Mouse (Mus musculus): ENCODE results near the gene Agtpbp1. TPM values are rescaled to one million over a fixed set of nuclear protein-coding genes. Genes with fewer than 3 reads are reported as not detected.

Agtpbp1 gene
- total RNA-seq, 1 experiment = 25.0 TPM

- Histone ChIP-seq H3K4me3 (ENCODE audit: insufficient read depth in 1 of 2, low read depth in 1 of 2, low read length in 2 of 2, poor library complexity in 1 of 2, severe bottlenecking in 1 of 2) (peak overlapping the region in 1 of 2 experiments; percentile 19; a peak in 1 of 4 replicates), H3K4me1 (ENCODE audit: control insufficient read depth in 2 of 2, insufficient read depth in 2 of 2, low read length in 2 of 2, poor library complexity in 1 of 2) (no peaks in the 10 kb centered on the region), H3K27ac (ENCODE audit: insufficient read depth, low read depth, low read length, poor library complexity, severe bottlenecking) (no peak overlapping the region), H3K9ac (ENCODE audit: insufficient read depth, low read depth, low read length, poor library complexity, severe bottlenecking) (no peak overlapping the region), H3K9me3 (ENCODE audit: control insufficient read depth, insufficient read depth, low read depth, low read length) (no peaks in the 10 kb centered on the region), H3K36me3 (ENCODE audit: control insufficient read depth, insufficient read depth, low read length, poor library complexity, severe bottlenecking) (no peaks in the 10 kb centered on the region)
- no peak for DNase-seq (ENCODE audit: low read depth, low spot score)
- in situ Hi-C loops (cut with MboI; ENCODE audit: low sequenced_read_pairs in 2 of 2, unreplicated experiment in 2 of 2) = no loop called here
- TF ChIP-seq HCFC1 (IDR thresholded peaks at IDR 0.05; ENCODE audit: borderline replicate concordance, insufficient read depth, low read length) (no peak), CHD2 (IDR thresholded peaks at IDR 0.05; ENCODE audit: low read depth, low read length) (no peak), ZNF384 (IDR thresholded peaks at IDR 0.05; ENCODE audit: low read depth, low read length) (no peak), ZC3H11A (IDR thresholded peaks at IDR 0.05; ENCODE audit: borderline replicate concordance, low read depth, low read length) (no peak), MAFK (IDR thresholded peaks at IDR 0.05; ENCODE audit: insufficient read depth, low read depth, low read length) (no peak)
These were observed 153.7 kb downstream of the Agtpbp1 start for GRCm38 (mm10) chr13:59431124-59431864.

DNA sequence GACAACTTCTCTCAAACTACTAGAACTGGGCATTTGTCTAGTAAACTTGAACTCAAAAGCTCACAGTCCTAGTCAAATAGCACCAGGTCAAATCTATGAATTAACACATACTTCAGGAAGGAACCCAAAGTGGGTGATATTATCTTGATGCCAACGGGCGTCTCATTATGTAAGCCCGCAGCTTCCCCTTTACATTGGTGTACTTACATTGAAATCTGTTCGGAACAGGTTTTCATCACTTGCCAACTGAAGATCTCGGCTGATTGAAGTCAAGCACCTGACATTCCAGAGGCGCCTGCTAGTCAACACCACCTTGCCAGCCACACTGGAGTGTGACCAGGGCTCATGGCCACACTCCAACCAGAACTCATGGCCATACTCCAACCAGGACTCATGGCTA is 155.7 kb downstream of the Agtpbp1 start:
- Histone ChIP-seq H3K4me3 (ENCODE audit: insufficient read depth in 1 of 2, low read depth in 1 of 2, low read length in 2 of 2, poor library complexity in 1 of 2, severe bottlenecking in 1 of 2) (no peak overlapping the region), H3K9me3 (ENCODE audit: control insufficient read depth, insufficient read depth, low read depth, low read length) (no peaks in the 10 kb centered on the region), H3K36me3 (ENCODE audit: control insufficient read depth, insufficient read depth, low read length, poor library complexity, severe bottlenecking) (no peaks in the 10 kb centered on the region), H3K27ac (ENCODE audit: insufficient read depth, low read depth, low read length, poor library complexity, severe bottlenecking) (no peak overlapping the region), H3K9ac (ENCODE audit: insufficient read depth, low read depth, low read length, poor library complexity, severe bottlenecking) (no peak overlapping the region), H3K4me1 (ENCODE audit: control insufficient read depth in 2 of 2, insufficient read depth in 2 of 2, low read length in 2 of 2, poor library complexity in 1 of 2) (no peaks in the 10 kb centered on the region)
- in situ Hi-C loops (cut with MboI; ENCODE audit: low sequenced_read_pairs in 2 of 2, unreplicated experiment in 2 of 2) = no loop called here
- TF ChIP-seq CHD2 (IDR thresholded peaks at IDR 0.05; ENCODE audit: low read depth, low read length) (no peak), HCFC1 (IDR thresholded peaks at IDR 0.05; ENCODE audit: borderline replicate concordance, insufficient read depth, low read length) (no peak), MAFK (IDR thresholded peaks at IDR 0.05; ENCODE audit: insufficient read depth, low read depth, low read length) (no peak), ZC3H11A (IDR thresholded peaks at IDR 0.05; ENCODE audit: borderline replicate concordance, low read depth, low read length) (no peak), ZNF384 (IDR thresholded peaks at IDR 0.05; ENCODE audit: low read depth, low read length) (no peak)
- no peak for DNase-seq (ENCODE audit: low read depth, low spot score)

DNA sequence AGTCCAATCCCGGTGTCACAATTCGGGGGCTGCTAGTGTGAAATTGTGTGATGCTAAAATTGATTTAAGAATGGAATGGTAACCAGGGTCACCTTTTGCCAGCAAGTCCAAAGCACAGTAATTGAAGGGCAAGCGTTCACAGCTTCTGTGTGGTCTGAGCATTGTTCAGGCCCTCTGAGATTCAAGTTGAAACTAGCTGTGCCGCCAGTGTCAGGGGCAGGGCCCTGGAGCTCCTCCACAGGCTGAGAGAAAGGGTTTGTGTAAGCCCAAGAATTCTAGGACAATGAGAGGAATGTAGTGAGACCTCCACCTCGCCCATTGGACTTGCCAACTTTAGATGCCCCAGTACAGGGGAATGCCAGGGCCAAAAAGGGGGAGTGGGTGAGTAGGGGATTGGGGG is 161.2 kb downstream of the Agtpbp1 start:
- Histone ChIP-seq H3K9me3 (ENCODE audit: control insufficient read depth, insufficient read depth, low read depth, low read length) (no peaks in the 10 kb centered on the region), H3K9ac (ENCODE audit: insufficient read depth, low read depth, low read length, poor library complexity, severe bottlenecking) (no peak overlapping the region), H3K4me1 (ENCODE audit: control insufficient read depth in 2 of 2, insufficient read depth in 2 of 2, low read length in 2 of 2, poor library complexity in 1 of 2) (no peaks in the 10 kb centered on the region; a peak in 1 of 4 replicates), H3K27ac (ENCODE audit: insufficient read depth, low read depth, low read length, poor library complexity, severe bottlenecking) (no peak overlapping the region), H3K4me3 (ENCODE audit: insufficient read depth in 1 of 2, low read depth in 1 of 2, low read length in 2 of 2, poor library complexity in 1 of 2, severe bottlenecking in 1 of 2) (no peak overlapping the region), H3K36me3 (ENCODE audit: control insufficient read depth, insufficient read depth, low read length, poor library complexity, severe bottlenecking) (no peaks in the 10 kb centered on the region)
- in situ Hi-C loops (cut with MboI; ENCODE audit: low sequenced_read_pairs in 2 of 2, unreplicated experiment in 2 of 2) = no loop called here
- peak; percentile 33 for DNase-seq (ENCODE audit: low read depth, low spot score)
- TF ChIP-seq ZNF384 (IDR thresholded peaks at IDR 0.05; ENCODE audit: low read depth, low read length) = no peak
- TF ChIP-seq CHD2 (IDR thresholded peaks at IDR 0.05; ENCODE audit: low read depth, low read length) = no peak
- TF ChIP-seq MAFK (IDR thresholded peaks at IDR 0.05; ENCODE audit: insufficient read depth, low read depth, low read length) = no peak
- TF ChIP-seq HCFC1 (IDR thresholded peaks at IDR 0.05; ENCODE audit: borderline replicate concordance, insufficient read depth, low read length) = no peak
- TF ChIP-seq ZC3H11A (IDR thresholded peaks at IDR 0.05; ENCODE audit: borderline replicate concordance, low read depth, low read length) = no peak

DNA sequence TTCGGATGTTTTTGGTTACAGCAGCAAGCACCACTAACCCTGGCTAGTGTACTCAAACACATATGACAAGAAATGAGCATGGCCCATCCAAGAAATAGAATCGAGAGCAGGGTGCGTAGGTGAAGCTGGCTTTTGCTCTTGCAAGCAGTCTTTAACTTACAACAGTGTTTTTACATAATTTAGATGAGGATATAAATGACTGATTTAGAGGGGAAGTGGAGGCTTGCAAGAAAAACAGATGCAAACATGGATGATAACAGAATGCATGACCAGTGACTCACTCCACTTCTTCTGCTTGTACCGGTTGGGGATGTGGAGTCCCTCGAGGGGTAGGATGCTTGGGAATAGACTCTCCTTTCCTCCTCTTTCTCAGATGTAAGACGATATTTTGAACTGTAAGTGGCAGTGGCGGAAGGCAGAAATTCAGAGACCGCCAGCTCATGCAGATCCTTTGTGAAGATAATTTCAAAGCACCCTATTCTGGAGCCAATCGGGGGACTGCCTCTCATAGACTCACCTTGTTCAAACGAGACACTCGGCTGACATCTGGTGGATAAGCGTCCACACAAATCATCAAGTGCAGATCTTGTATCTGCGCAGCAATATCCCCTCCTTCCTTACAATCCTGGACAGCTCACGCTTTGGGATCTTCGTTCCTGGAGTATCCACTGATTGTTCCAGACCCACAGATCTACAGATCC is 168.3 kb downstream of the Agtpbp1 start:
- no peaks in the 10 kb centered on the region; a peak in 1 of 4 replicates for H3K4me1 ChIP-seq (ENCODE audit: control insufficient read depth in 2 of 2, insufficient read depth in 2 of 2, low read length in 2 of 2, poor library complexity in 1 of 2)
- in situ Hi-C loops (cut with MboI; ENCODE audit: low sequenced_read_pairs in 2 of 2, unreplicated experiment in 2 of 2) = no loop called here

More for the DNA sequence above, 168.3 kb downstream of the Agtpbp1 start:
- H3K36me3 ChIP-seq (ENCODE audit: control insufficient read depth, insufficient read depth, low read length, poor library complexity, severe bottlenecking) = no peaks in the 10 kb centered on the region
- DNase-seq (ENCODE audit: low read depth, low spot score) = no peak
- H3K27ac ChIP-seq (ENCODE audit: insufficient read depth, low read depth, low read length, poor library complexity, severe bottlenecking) = no peak overlapping the region
- H3K4me3 ChIP-seq (ENCODE audit: insufficient read depth in 1 of 2, low read depth in 1 of 2, low read length in 2 of 2, poor library complexity in 1 of 2, severe bottlenecking in 1 of 2) = no peak overlapping the region
- H3K9ac ChIP-seq (ENCODE audit: insufficient read depth, low read depth, low read length, poor library complexity, severe bottlenecking) = no peak overlapping the region
- H3K9me3 ChIP-seq (ENCODE audit: control insufficient read depth, insufficient read depth, low read depth, low read length) = no peaks in the 10 kb centered on the region
- TF ChIP-seq ZC3H11A (IDR thresholded peaks at IDR 0.05; ENCODE audit: borderline replicate concordance, low read depth, low read length) (no peak), CHD2 (IDR thresholded peaks at IDR 0.05; ENCODE audit: low read depth, low read length) (no peak), MAFK (IDR thresholded peaks at IDR 0.05; ENCODE audit: insufficient read depth, low read depth, low read length) (no peak), HCFC1 (IDR thresholded peaks at IDR 0.05; ENCODE audit: borderline replicate concordance, insufficient read depth, low read length) (no peak), ZNF384 (IDR thresholded peaks at IDR 0.05; ENCODE audit: low read depth, low read length) (no peak)
